Mouse (Mus musculus) midbrain, embryonic 11.5 days (tissue): ENCODE data around the gene Sept1. TPM values are rescaled to one million over a fixed set of nuclear protein-coding genes. Genes with fewer than 3 reads are reported as not detected.

Experiments used
- ATAC-seq: fragments of 200-750 bp; cut with Nextera tagmentation; 2 replicates; pipeline ENCODE4 v1.8.0; 2017; ENCODE audit warnings: moderate TSS enrichment, moderate library complexity; ENCODE audit not compliant: low FRiP score
- DNase-seq: peaks from one replicate; pipeline ENCODE4 v3.0.0; 2015; ENCODE audit warnings: low spot score; ENCODE audit errors: missing footprints
- H3K27ac ChIP-seq: fragments of 300-500 bp; sonication (generic); 2 replicates; pipeline ENCODE4 v1.5.1; 2014; ENCODE audit warnings: low read depth, low read length
- H3K27me3 ChIP-seq: fragments of 300-500 bp; sonication (generic); 2 replicates; pipeline ENCODE4 v1.6.1; 2014; ENCODE audit warnings: mild to moderate bottlenecking, low read length, moderate library complexity, mixed read lengths; ENCODE audit not compliant: control insufficient read depth, insufficient read depth
- H3K36me3 ChIP-seq: fragments of 300-500 bp; sonication (generic); 2 replicates; pipeline ENCODE4 v1.6.1; 2014; ENCODE audit warnings: mild to moderate bottlenecking, low read length, moderate library complexity, mixed read lengths; ENCODE audit not compliant: control insufficient read depth, insufficient read depth
- H3K4me1 ChIP-seq: fragments of 300-500 bp; sonication (generic); 2 replicates; pipeline ENCODE4 v1.6.1; 2014; ENCODE audit warnings: low read length; ENCODE audit not compliant: control insufficient read depth, insufficient read depth
- H3K4me2 ChIP-seq: fragments of 300-500 bp; sonication (generic); 2 replicates; pipeline ENCODE4 v1.6.1; 2014; ENCODE audit warnings: mild to moderate bottlenecking, moderate library complexity
- H3K4me3 ChIP-seq: fragments of 300-500 bp; sonication (generic); 2 replicates; pipeline ENCODE4 v1.5.1; 2014; ENCODE audit warnings: low read depth, low read length
- H3K9ac ChIP-seq: fragments of 300-500 bp; sonication (generic); 2 replicates; pipeline ENCODE4 v1.6.1; 2014; ENCODE audit warnings: low read length
- H3K9me3 ChIP-seq: fragments of 300-500 bp; sonication (generic); 2 replicates; pipeline ENCODE4 v1.6.1; 2016; ENCODE audit warnings: low read length; ENCODE audit not compliant: control insufficient read depth
- WGBS: fragments of 180-500 bp; shearing (Covaris S2); extraction: QIAGEN DNeasy Blood & Tissue Kit; methylation state at CpG from one replicate; pipeline ENCODE4 v1.1.7; 2014; 5-methylcytosine and 5-hydroxymethylcytosine counted together
- polyA plus RNA-seq: library from polyadenylated mRNA; unstranded; fragments of >200 nt; fragmentation: Nextera tagmentation; extraction: Ambion mirVana; gene quantifications from 2 replicates; pipeline ENCODE4 v1.2.1, GENCODE M21; 2014

Sept1 gene
- polyA plus RNA-seq, 1 experiment from 2014 or later: 29.8 TPM

- no peak overlapping the region for H3K27ac ChIP-seq
- ATAC-seq: no peak
- no peak for DNase-seq
- H3K9me3 ChIP-seq: no peaks in the 10 kb centered on the region
- H3K9ac ChIP-seq: no peak overlapping the region
- peaks cover 11% of the 10 kb centered on the region; the same call in 1 of the 2 replicates for H3K36me3 ChIP-seq
- no peak overlapping the region for H3K4me2 ChIP-seq
- H3K27me3 ChIP-seq: no peaks in the 10 kb centered on the region
- no peak overlapping the region for H3K4me3 ChIP-seq
- WGBS: 92% methylated on average over 11 of the region's 11 CpGs
- H3K4me1 ChIP-seq: no peaks in the 10 kb centered on the region; the same call in 1 of the 2 replicates
Observed at GRCm38 (mm10) chr7:127225147-127225995, 7.6 kb downstream of the Sept1 start.

GRCm38 (mm10) chr7:127224616-127225015, 8.3 kb downstream of the Sept1 start:
- WGBS: 91% methylated on average over 6 of the region's 6 CpGs
- ATAC-seq: no peak

GRCm38 (mm10) chr7:127223515-127224478, 9.1 kb downstream of the Sept1 start:
- no peak for DNase-seq
- no peaks in the 10 kb centered on the region for H3K4me1 ChIP-seq
- H3K36me3 ChIP-seq: peaks cover 2% of the 10 kb centered on the region; the same call in 1 of the 2 replicates
- H3K27me3 ChIP-seq: no peaks in the 10 kb centered on the region
- no peak overlapping the region for H3K4me3 ChIP-seq
- no peak overlapping the region for H3K27ac ChIP-seq
- WGBS: 85% methylated on average over 6 of the region's 6 CpGs
- no peak for ATAC-seq
- no peak overlapping the region for H3K9ac ChIP-seq
- H3K9me3 ChIP-seq: no peaks in the 10 kb centered on the region
- no peak overlapping the region for H3K4me2 ChIP-seq

More at GRCm38 (mm10) chr7:127224616-127225015, 8.3 kb downstream of the Sept1 start:
- no peaks in the 10 kb centered on the region for H3K4me1 ChIP-seq
- H3K4me3 ChIP-seq: no peak overlapping the region
- DNase-seq: no peak
- no peaks in the 10 kb centered on the region for H3K27me3 ChIP-seq
- H3K36me3 ChIP-seq: peaks cover 7% of the 10 kb centered on the region; the same call in 1 of the 2 replicates
- no peak overlapping the region for H3K9ac ChIP-seq
- no peak overlapping the region for H3K4me2 ChIP-seq
- no peaks in the 10 kb centered on the region for H3K9me3 ChIP-seq
- no peak overlapping the region for H3K27ac ChIP-seq

- H3K9ac ChIP-seq: no peak overlapping the region
- no peak overlapping the region for H3K4me3 ChIP-seq
- no peaks in the 10 kb centered on the region for H3K9me3 ChIP-seq
- ATAC-seq (no peak), DNase-seq (no peak)
- no peaks in the 10 kb centered on the region for H3K4me1 ChIP-seq
- H3K36me3 ChIP-seq: 0 out of 2 replicates have a peak, but pooled peaks cover 2% of the 10 kb centered on the region
- no peak overlapping the region for H3K27ac ChIP-seq
- 86% methylated on average over 3 of the region's 3 CpGs for WGBS
- H3K4me2 ChIP-seq: no peak overlapping the region
- no peaks in the 10 kb centered on the region for H3K27me3 ChIP-seq
Observed at GRCm38 (mm10) chr7:127223106-127223505, 9.8 kb downstream of the Sept1 start.

- DNase-seq (no peak), ATAC-seq (no peak)
- H3K4me1 ChIP-seq: no peaks in the 10 kb centered on the region; the same call in 1 of the 2 replicates
- no peaks in the 10 kb centered on the region for H3K9me3 ChIP-seq
- H3K36me3 ChIP-seq: no peaks in the 10 kb centered on the region
- 83% methylated on average over 6 of the region's 6 CpGs for WGBS
- H3K4me3 ChIP-seq: no peak overlapping the region
- H3K4me2 ChIP-seq: no peak overlapping the region
- no peaks in the 10 kb centered on the region for H3K27me3 ChIP-seq
- no peak overlapping the region for H3K9ac ChIP-seq
- no peak overlapping the region for H3K27ac ChIP-seq
Observed at GRCm38 (mm10) chr7:127220440-127220839, 12.5 kb downstream of the Sept1 start.

- Histone ChIP-seq H3K4me2 (no peak overlapping the region), H3K9ac (no peak overlapping the region), H3K9me3 (no peaks in the 10 kb centered on the region), H3K4me1 (peaks cover 4% of the 10 kb centered on the region; the same call in 1 of the 2 replicates), H3K27ac (no peak overlapping the region), H3K4me3 (no peak overlapping the region), H3K36me3 (no peaks in the 10 kb centered on the region), H3K27me3 (peaks cover 13% of the 10 kb centered on the region; the same call in 1 of the 2 replicates)
- DNase-seq: no peak
- WGBS: 94% methylated on average over 4 of the region's 4 CpGs
- no peak for ATAC-seq
Observed at GRCm38 (mm10) chr7:127218670-127219069, 14.3 kb downstream of the Sept1 start.

GRCm38 (mm10) chr7:127217901-127218642, 14.9 kb downstream of the Sept1 start:
- Histone ChIP-seq H3K36me3 (no peaks in the 10 kb centered on the region), H3K4me1 (peaks cover 4% of the 10 kb centered on the region; the same call in 1 of the 2 replicates), H3K4me2 (no peak overlapping the region), H3K27ac (no peak overlapping the region), H3K9me3 (no peaks in the 10 kb centered on the region), H3K27me3 (peaks cover 14% of the 10 kb centered on the region; the same call in 1 of the 2 replicates), H3K9ac (no peak overlapping the region), H3K4me3 (no peak overlapping the region)
- 84% methylated on average over 10 of the region's 10 CpGs for WGBS
- peak; percentile 54 for DNase-seq
- ATAC-seq: no peak

GRCm38 (mm10) chr7:127217475-127217874, 15.5 kb downstream of the Sept1 start:
- whole genome bisulfite sequencing: 89% methylated on average over 6 of the region's 6 CpGs

More at GRCm38 (mm10) chr7:127217475-127217874, 15.5 kb downstream of the Sept1 start:
- Histone ChIP-seq H3K9ac (no peak overlapping the region), H3K4me1 (peaks cover 4% of the 10 kb centered on the region; the same call in 1 of the 2 replicates), H3K27me3 (peaks cover 14% of the 10 kb centered on the region; the same call in 1 of the 2 replicates), H3K9me3 (no peaks in the 10 kb centered on the region), H3K4me2 (no peak overlapping the region), H3K4me3 (no peak overlapping the region), H3K27ac (no peak overlapping the region), H3K36me3 (no peaks in the 10 kb centered on the region)
- ATAC-seq (no peak), DNase-seq (no peak)
